Mouse (Mus musculus) cerebellum, adult 2 months (tissue): Measurements from ENCODE around the gene Ube4b.

Source experiments
- CTCF ChIP-seq: fragments of 200-500 bp; IDR thresholded peaks from 2 replicates; pipeline ENCODE4 v1.5.1; 2011; ENCODE audit warnings: low read depth, mild to moderate bottlenecking, control low read depth, low read length, moderate library complexity, borderline replicate concordance; ENCODE audit not compliant: insufficient read depth
- POLR2A ChIP-seq: fragments of 200-500 bp; IDR thresholded peaks from 2 replicates; pipeline ENCODE4 v1.6.1; 2011; ENCODE audit warnings: low read length, control low read depth, borderline replicate concordance; ENCODE audit not compliant: insufficient read depth

- TF ChIP-seq POLR2A, result no peak
- TF ChIP-seq CTCF, result no peak
Observed at GRCm38 (mm10) chr4:149337353-149337752, 89.2 kb downstream of the Ube4b start.
